ENCODE assay signal across 8 mouse cellular contexts in the genomic region with DNA sequence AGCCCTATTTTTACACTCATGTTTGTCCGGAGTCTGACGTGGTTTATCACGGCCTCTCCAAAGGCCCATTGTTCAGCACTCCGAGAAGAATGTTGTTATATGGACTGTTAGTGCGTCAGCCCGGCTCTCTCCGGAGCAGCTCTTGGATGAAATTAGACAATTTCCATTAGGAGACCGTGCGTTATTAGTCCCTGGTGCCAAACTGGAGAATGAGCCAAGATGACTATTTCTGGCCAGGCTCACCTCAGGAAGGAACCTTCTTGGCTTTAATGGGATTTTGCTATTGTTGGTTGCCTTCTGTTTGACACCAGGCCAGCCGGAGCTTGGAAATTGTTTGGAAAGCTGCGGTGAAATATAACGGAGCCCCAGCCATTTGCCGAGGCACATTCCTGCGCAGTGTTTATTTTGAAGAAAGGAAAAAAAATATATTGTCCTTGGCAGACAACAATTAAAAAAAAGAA. TPM values are rescaled to one million over a fixed set of nuclear protein-coding genes. Genes with fewer than 3 reads are reported as not detected.
DNase-seq lines count a peak whose midpoint lies in the region; ATAC-seq lines count a peak whose summit lies in the region.
"Had no signal": no experiment of that assay in that cellular context is flagged by ENCODE, and none has a peak within 500 bp of the region (broad histone marks: within the 10 kb centered on the region; RNA-seq: fewer than 3 reads in every experiment).

No protein-coding gene starts in this region.

- peak; percentile 69 for ATAC-seq in heart, embryonic 14.5 days (ENCODE audit: insufficient number of reproducible peaks, insufficient read depth, low FRiP score, low read depth)
- ATAC-seq in erythroid progenitor cell, adult 5-6 weeks (replicated peaks; ENCODE audit: low FRiP score, poor library complexity, severe bottlenecking), result no peak

- H3K9ac ChIP-seq in heart, embryonic 14.5 days (ENCODE audit: low read length), result no peak overlapping the region
- H3K9ac ChIP-seq: midbrain, embryonic 12.5 days had no signal

- DNase-seq in MN1 (ENCODE audit: low spot score), result peak; percentile 22
- peak; percentile 33 for DNase-seq in adrenal gland, postnatal 25 days
- peak; percentile 74 to 83 for DNase-seq in kidney, postnatal 25 days
- no peak for DNase-seq in yolk sac, embryonic 10.5 days (ENCODE audit: low spot score)
- DNase-seq in ovary, postnatal 14 days (ENCODE audit: low spot score), result no peak

- H3K27ac ChIP-seq in heart, embryonic 14.5 days (replicated peaks in 1 of 2; ENCODE audit: control insufficient read depth in 1 of 2, insufficient read depth in 1 of 2, low read depth in 2 of 2, low read length in 2 of 2), result peak overlapping the region; percentile 42 to 76; a peak in 3 of 4 replicates
- H3K27ac ChIP-seq: midbrain, embryonic 12.5 days had no signal

- H3K36me3 ChIP-seq in heart, embryonic 14.5 days (ENCODE audit: control insufficient read depth, insufficient read depth, low read length), result no peaks in the 10 kb centered on the region
- H3K36me3 ChIP-seq: midbrain, embryonic 12.5 days had no signal

- no peaks in the 10 kb centered on the region for H3K9me3 ChIP-seq in heart, embryonic 14.5 days (ENCODE audit: control insufficient read depth, low read length)
- H3K9me3 ChIP-seq: midbrain, embryonic 12.5 days had no signal

- 34% methylated on average over 14 of the region's 14 CpGs for WGBS in heart, embryonic 14.5 days

- no peaks in the 10 kb centered on the region for H3K27me3 ChIP-seq in heart, embryonic 14.5 days (ENCODE audit: control insufficient read depth, insufficient read depth, low read length)
- H3K27me3 ChIP-seq: midbrain, embryonic 12.5 days had no signal

- no peak overlapping the region for H3K4me3 ChIP-seq in heart, embryonic 14.5 days (ENCODE audit: control insufficient read depth in 1 of 2, insufficient read depth in 1 of 2, low read depth in 1 of 2, low read length in 2 of 2)
- H3K4me3 ChIP-seq: midbrain, embryonic 12.5 days had no signal

- no peak overlapping the region for H3K4me2 ChIP-seq in heart, embryonic 14.5 days (ENCODE audit: low read length)
- H3K4me2 ChIP-seq: midbrain, embryonic 12.5 days had no signal

- peaks cover 9 to 10% of the 10 kb centered on the region in 2 experiments for H3K4me1 ChIP-seq in heart, embryonic 14.5 days (ENCODE audit: control insufficient read depth in 2 of 2, insufficient read depth in 2 of 2, low read length in 2 of 2)

RNA-seq across cellular contexts. Expression of a gene that starts 16.3 kb away (rescaled TPM):
- 10.6 and 12.8 TPM in 2 replicates for total RNA-seq in adrenal gland, postnatal 25 days (2021)
- 7.1 and 7.7 TPM in 2 replicates for polyA plus RNA-seq in heart, embryonic 14.5 days (2014; fragmentation: Nextera tagmentation; extraction: Ambion mirVana)
- total RNA-seq in erythroid progenitor cell, adult 5-6 weeks (2015; ENCODE audit: low replicate concordance), result 3.8 and 6.1 TPM in 2 replicates
- 1.9 and 7.3 TPM in 2 replicates for total RNA-seq in erythroid progenitor cell, adult 5-6 weeks (2017; ENCODE audit: low replicate concordance)

Comparison
In these comparisons a context has a peak if more than half of its experiments do, and no peak if none do; other contexts are left out.
1. DNase-seq: peak in MN1 (single experiment), adrenal gland, postnatal 25 days (single experiment) and kidney, postnatal 25 days (2 of 2); none in yolk sac, embryonic 10.5 days (single experiment) and ovary, postnatal 14 days (single experiment).